Mouse (Mus musculus) liver, embryonic 11.5 days (tissue): ENCODE measurements around the gene Cgref1. TPM values are rescaled to one million over a fixed set of nuclear protein-coding genes. Genes with fewer than 3 reads are reported as not detected.

Source experiments
- ATAC-seq: fragments of 200-750 bp; cut with Nextera tagmentation; replicated peaks from 2 replicates; pipeline ENCODE4 v1.8.0; 2017; ENCODE audit warnings: moderate number of reproducible peaks, mild to moderate bottlenecking, moderate TSS enrichment, moderate library complexity; ENCODE audit not compliant: low FRiP score
- DNase-seq: peaks from one replicate; pipeline ENCODE4 v3.0.0-alpha.2; 2017; ENCODE audit warnings: low spot score
- H3K27ac ChIP-seq: fragments of 300-500 bp; sonication (generic); 2 replicates; pipeline ENCODE4 v1.5.1; 2014; ENCODE audit warnings: mild to moderate bottlenecking, low read depth, low read length, control low read depth
- H3K27me3 ChIP-seq: fragments of 300-500 bp; sonication (generic); replicated peaks from 2 replicates; pipeline ENCODE4 v1.6.1; 2014; ENCODE audit warnings: low read length, mixed read lengths; ENCODE audit not compliant: control insufficient read depth, insufficient read depth
- H3K36me3 ChIP-seq: fragments of 300-500 bp; sonication (generic); 2 replicates; pipeline ENCODE4 v1.6.1; 2014; ENCODE audit warnings: mild to moderate bottlenecking, low read length, moderate library complexity, mixed read lengths; ENCODE audit not compliant: control insufficient read depth, insufficient read depth
- H3K4me1 ChIP-seq: fragments of 300-500 bp; sonication (generic); replicated peaks from 2 replicates; pipeline ENCODE4 v1.6.1; 2014; ENCODE audit warnings: low read length, mixed read lengths; ENCODE audit not compliant: control insufficient read depth, insufficient read depth
- H3K4me2 ChIP-seq: fragments of 300-500 bp; sonication (generic); 2 replicates; pipeline ENCODE4 v1.6.1; 2014; ENCODE audit warnings: mild to moderate bottlenecking, control low read depth, moderate library complexity
- H3K4me3 ChIP-seq: fragments of 300-500 bp; sonication (generic); 2 replicates; pipeline ENCODE4 v1.5.1; 2014; ENCODE audit warnings: low read depth, low read length, control low read depth
- H3K9ac ChIP-seq: fragments of 300-500 bp; sonication (generic); 2 replicates; pipeline ENCODE4 v1.6.1; 2014; ENCODE audit warnings: low read depth, low read length, control low read depth
- H3K9me3 ChIP-seq: fragments of 300-500 bp; sonication (generic); 2 replicates; pipeline ENCODE4 v1.6.1; 2016; ENCODE audit warnings: low read length, inconsistent platforms, mixed read lengths; ENCODE audit not compliant: control insufficient read depth
- WGBS: fragments of 180-500 bp; shearing (Covaris S2); extraction: QIAGEN DNeasy Blood & Tissue Kit; methylation state at CpG from one replicate; pipeline ENCODE4 v1.1.7; 2014; 5-methylcytosine and 5-hydroxymethylcytosine counted together
- polyA plus RNA-seq: library from polyadenylated mRNA; unstranded; fragments of >200 nt; fragmentation: Nextera tagmentation; extraction: Ambion mirVana; gene quantifications from 2 replicates; pipeline ENCODE4 v1.2.1, GENCODE M21; 2014

The Cgref1 gene
- polyA plus RNA-seq, 1 experiment from 2014 or later, result 8.2 TPM

- H3K4me2 ChIP-seq, result peak overlapping the region; percentile 3; the same call in 1 of the 2 replicates
- H3K27me3 ChIP-seq, result no peaks in the 10 kb centered on the region
- H3K9ac ChIP-seq, result no peak overlapping the region
- DNase-seq, result no peak
- no peak for ATAC-seq
- no peak overlapping the region for H3K4me3 ChIP-seq
- peaks cover 61% of the 10 kb centered on the region for H3K4me1 ChIP-seq
- H3K27ac ChIP-seq, result peak overlapping the region; percentile 87
- no peaks in the 10 kb centered on the region for H3K9me3 ChIP-seq
- 79% methylated on average over 7 of the region's 7 CpGs for WGBS
- peaks cover 8% of the 10 kb centered on the region; the same call in 1 of the 2 replicates for H3K36me3 ChIP-seq
Measured at GRCm38 (mm10) chr5:30909863-30910262, 35.5 kb downstream of the Cgref1 start.

GRCm38 (mm10) chr5:30909300-30909659 lies 36.1 kb downstream of the Cgref1 start:
- H3K4me2 ChIP-seq, result peak overlapping the region; percentile 96; the same call in 1 of the 2 replicates

GRCm38 (mm10) chr5:30908426-30909299 lies 36.7 kb downstream of the Cgref1 start:
- WGBS, result 41% methylated on average over 13 of the region's 13 CpGs
- Histone ChIP-seq H3K27me3 (no peaks in the 10 kb centered on the region), H3K9me3 (no peaks in the 10 kb centered on the region), H3K4me2 (peak overlapping the region; percentile 96), H3K27ac (peak overlapping the region; percentile 87), H3K36me3 (peaks cover 18% of the 10 kb centered on the region), H3K9ac (peak overlapping the region; percentile 85), H3K4me1 (peaks cover 50% of the 10 kb centered on the region), H3K4me3 (peak overlapping the region; percentile 75)
- DNase-seq, result no peak
- ATAC-seq, result no peak

More at GRCm38 (mm10) chr5:30909300-30909659, 36.1 kb downstream of the Cgref1 start:
- H3K9me3 ChIP-seq, result no peaks in the 10 kb centered on the region
- DNase-seq (no peak), ATAC-seq (no peak)
- H3K4me3 ChIP-seq, result no peak overlapping the region
- no peak overlapping the region for H3K9ac ChIP-seq
- peaks cover 14% of the 10 kb centered on the region for H3K36me3 ChIP-seq
- peaks cover 56% of the 10 kb centered on the region for H3K4me1 ChIP-seq
- peak overlapping the region; percentile 87 for H3K27ac ChIP-seq
- WGBS, result 16% methylated on average over 7 of the region's 7 CpGs
- H3K27me3 ChIP-seq, result no peaks in the 10 kb centered on the region

GRCm38 (mm10) chr5:30907413-30908059 lies 37.9 kb downstream of the Cgref1 start, which contains the start of gene Ost4:
Gene Ost4, minus strand, starts transcription at chr5:30907788.
- peak; percentile 95 for DNase-seq
- H3K4me2 ChIP-seq, result peak within 1 kb of the TSS; percentile 96
- ATAC-seq, result peak; percentile 97
- H3K9me3 ChIP-seq, result no peaks in the 10 kb centered on the region
- H3K4me1 ChIP-seq, result peaks cover 39% of the 10 kb centered on the region
- H3K36me3 ChIP-seq, result peaks cover 25% of the 10 kb centered on the region
- under 1% methylated on average over 58 of the region's 58 CpGs for WGBS
- peak within 1 kb of the TSS; percentile 85 for H3K9ac ChIP-seq
- peak within 1 kb of the TSS; percentile 75 for H3K4me3 ChIP-seq
- no peaks in the 10 kb centered on the region for H3K27me3 ChIP-seq
- H3K27ac ChIP-seq, result peak within 1 kb of the TSS; percentile 87

DNA sequence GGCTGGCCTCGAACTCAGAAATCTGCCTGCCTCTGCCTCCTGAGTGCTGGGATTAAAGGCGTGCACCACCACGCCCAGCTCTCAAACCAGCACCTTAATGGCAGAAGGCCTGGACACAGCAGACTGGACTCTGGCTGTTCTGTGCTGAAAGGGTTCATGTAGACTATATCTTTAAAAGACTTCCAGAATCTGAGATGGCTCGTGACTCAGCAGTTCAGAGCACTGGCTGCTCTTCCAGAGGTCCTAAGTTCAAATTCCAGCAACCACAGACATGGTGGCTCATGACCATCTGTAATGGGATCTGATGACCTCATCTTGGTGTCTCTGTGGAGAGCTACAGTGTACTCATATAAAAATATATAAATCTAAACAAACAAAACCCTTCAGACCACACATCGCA lies 43.5 kb downstream of the Cgref1 start:
- Histone ChIP-seq H3K9me3 (no peaks in the 10 kb centered on the region), H3K27me3 (no peaks in the 10 kb centered on the region), H3K27ac (no peak overlapping the region), H3K4me2 (no peak overlapping the region), H3K4me1 (peaks cover 6% of the 10 kb centered on the region), H3K36me3 (peaks cover 33% of the 10 kb centered on the region), H3K9ac (no peak overlapping the region), H3K4me3 (no peak overlapping the region)
- ATAC-seq (no peak), DNase-seq (no peak)
- 86% methylated on average over 5 of the region's 5 CpGs for WGBS

GRCm38 (mm10) chr5:30890375-30890774 lies 55.0 kb downstream of the Cgref1 start:
- no peaks in the 10 kb centered on the region for H3K9me3 ChIP-seq
- DNase-seq (no peak), ATAC-seq (no peak)
- WGBS, result 74% methylated on average over 7 of the region's 7 CpGs
- H3K4me2 ChIP-seq, result peak overlapping the region; percentile 90
- H3K27me3 ChIP-seq, result no peaks in the 10 kb centered on the region
- peak overlapping the region; percentile 73; the same call in 1 of the 2 replicates for H3K4me3 ChIP-seq
- 0 out of 2 replicates have a peak overlapping the region, but pooled peaks have one; percentile 3 for H3K9ac ChIP-seq
- H3K4me1 ChIP-seq, result peaks cover 17% of the 10 kb centered on the region
- peaks cover 28% of the 10 kb centered on the region for H3K36me3 ChIP-seq
- H3K27ac ChIP-seq, result no peak overlapping the region

DNA sequence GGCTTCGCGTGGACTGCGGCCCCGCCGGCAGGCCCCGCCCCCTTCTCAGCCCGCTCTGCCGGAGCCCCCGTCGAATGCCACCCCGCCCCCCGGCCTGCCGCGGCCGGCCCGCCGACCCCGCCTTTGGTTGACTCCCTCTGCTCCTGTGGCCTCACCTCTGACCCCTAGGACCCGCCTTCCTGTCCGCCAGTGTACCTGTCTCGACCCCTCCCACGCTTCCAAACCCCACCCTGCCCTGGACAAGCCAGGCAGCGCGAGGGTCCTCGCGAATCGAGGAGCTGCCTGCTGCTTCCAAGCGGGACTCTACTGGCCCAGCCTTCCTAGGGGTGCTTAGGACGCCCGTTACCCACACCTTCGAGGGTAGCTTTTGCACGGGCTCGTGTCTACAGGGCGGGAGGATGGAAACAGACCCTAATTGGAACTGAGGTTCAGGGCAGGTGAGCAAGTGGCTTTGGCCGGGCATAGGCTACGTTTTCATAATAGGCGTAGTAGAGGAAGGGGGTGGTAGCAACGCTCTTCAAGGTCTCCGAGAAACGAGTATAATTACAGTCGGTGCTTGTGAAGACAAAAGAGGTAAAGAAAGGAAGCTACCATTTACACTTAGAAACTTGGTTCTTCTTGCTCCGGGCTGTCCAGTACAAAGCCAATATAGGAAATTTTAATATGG lies 56.2 kb downstream of the Cgref1 start:
- H3K4me1 ChIP-seq, result peaks cover 17% of the 10 kb centered on the region
- H3K4me2 ChIP-seq, result peak overlapping the region; percentile 90
- peak; percentile 93 for DNase-seq
- ATAC-seq, result peak; percentile 40
- H3K36me3 ChIP-seq, result peaks cover 25% of the 10 kb centered on the region
- H3K9ac ChIP-seq, result peak overlapping the region; percentile 85
- whole genome bisulfite sequencing, result 2% methylated on average over 38 of the region's 42 CpGs
- H3K9me3 ChIP-seq, result no peaks in the 10 kb centered on the region
- H3K27me3 ChIP-seq, result no peaks in the 10 kb centered on the region
- peak overlapping the region; percentile 73 for H3K4me3 ChIP-seq
- peak overlapping the region; percentile 95 for H3K27ac ChIP-seq

GRCm38 (mm10) chr5:30888337-30889087 lies 56.9 kb downstream of the Cgref1 start, which contains the start of gene Agbl5:
Gene Agbl5, plus strand, starts transcription at chr5:30888694.
- Histone ChIP-seq H3K36me3 (peaks cover 21% of the 10 kb centered on the region), H3K9ac (peak within 1 kb of the TSS; percentile 85), H3K4me1 (peaks cover 17% of the 10 kb centered on the region), H3K4me2 (peak within 1 kb of the TSS; percentile 90), H3K27me3 (no peaks in the 10 kb centered on the region), H3K27ac (peak within 1 kb of the TSS; percentile 95), H3K4me3 (peak within 1 kb of the TSS; percentile 73), H3K9me3 (no peaks in the 10 kb centered on the region)
- under 1% methylated on average over 42 of the region's 42 CpGs for WGBS
- ATAC-seq, result peak; percentile 90
- peak; percentile 98 for DNase-seq
